Mouse (Mus musculus) cerebellum, adult 2 months (tissue): ENCODE results near the gene Plcb2.

Experiments used
- CTCF ChIP-seq: fragments of 200-500 bp; IDR thresholded peaks from 2 replicates; pipeline ENCODE4 v1.5.1; 2011; ENCODE audit warnings: low read depth, mild to moderate bottlenecking, control low read depth, low read length, moderate library complexity, borderline replicate concordance; ENCODE audit not compliant: insufficient read depth
- POLR2A ChIP-seq: fragments of 200-500 bp; IDR thresholded peaks from 2 replicates; pipeline ENCODE4 v1.6.1; 2011; ENCODE audit warnings: low read length, control low read depth, borderline replicate concordance; ENCODE audit not compliant: insufficient read depth

DNA sequence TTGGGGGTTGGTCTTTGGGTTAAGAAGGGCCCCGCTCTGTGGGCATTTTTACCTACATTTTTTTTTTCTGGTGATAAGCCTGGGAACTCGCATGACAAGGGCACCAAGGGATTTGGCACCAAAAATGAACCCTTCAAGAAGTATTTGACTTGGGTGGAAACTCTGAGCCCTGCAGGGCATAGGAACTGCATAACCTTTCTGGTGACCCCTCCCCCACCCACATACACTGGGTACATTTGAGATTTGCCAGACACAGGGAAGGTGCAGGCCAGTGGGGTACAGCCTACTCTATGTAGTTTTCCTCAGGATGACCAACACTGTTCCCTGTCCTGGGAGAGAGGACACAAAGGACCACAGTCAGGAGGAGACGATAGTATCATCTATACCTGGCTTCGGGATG, 62.6 kb downstream of the Plcb2 start:
- TF ChIP-seq CTCF (no peak), POLR2A (no peak)
